Mouse (Mus musculus) CH12.LX (cell line): ENCODE results near the gene Thoc5. TPM values are rescaled to one million over a fixed set of nuclear protein-coding genes. Genes with fewer than 3 reads are reported as not detected.

Experiments used
- DNase-seq: peaks from one replicate; pipeline ENCODE4 v3.0.0-alpha.2; 2013; ENCODE audit errors: extremely low read depth
- H3K27ac ChIP-seq: 2 replicates; pipeline ENCODE4 v1.5.1; 2012; ENCODE audit warnings: low read depth, mild to moderate bottlenecking, control low read depth, moderate library complexity; ENCODE audit not compliant: insufficient read depth
- H3K27me3 ChIP-seq: replicated peaks from 2 replicates; pipeline ENCODE3; 2012; ENCODE audit warnings: inconsistent platforms
- H3K36me3 ChIP-seq, 2 experiments: replicated peaks in 1 of 2; 2 replicates each; pipeline versions ENCODE3 to v1.6.1; 2012; ENCODE audit warnings: inconsistent platforms in 1 of 2, low read length in 1 of 2, mild to moderate bottlenecking in 1 of 2, mixed read lengths in 1 of 2, moderate library complexity in 1 of 2; ENCODE audit not compliant: control insufficient read depth in 1 of 2, insufficient read depth in 1 of 2
- H3K4me1 ChIP-seq, 2 experiments: 2 replicates each; pipeline ENCODE4 v1.6.1; 2012; ENCODE audit warnings: inconsistent platforms in 1 of 2, moderate library complexity in 1 of 2; ENCODE audit not compliant: insufficient read depth in 2 of 2, control insufficient read depth in 1 of 2
- H3K4me2 ChIP-seq: 2 replicates; pipeline ENCODE4 v1.6.1; 2012; ENCODE audit warnings: low read depth, mild to moderate bottlenecking, control low read depth; ENCODE audit not compliant: poor library complexity, insufficient read depth, severe bottlenecking
- H3K4me3 ChIP-seq, 3 experiments: fragments of 150-350 bp in 1 of 3; sonication (generic) in 1 of 3; replicated peaks in 1 of 3; 2 replicates each; pipeline versions ENCODE3 to v1.5.1; 2011 to 2012; ENCODE audit warnings: low read depth in 2 of 3, low read length in 2 of 3, mild to moderate bottlenecking in 2 of 3, moderate library complexity in 2 of 3, control low read depth in 1 of 3, improper control_type of control experiment in 1 of 3, inconsistent platforms in 1 of 3, mixed read lengths in 1 of 3; ENCODE audit not compliant: poor library complexity in 1 of 3
- H3K79me2 ChIP-seq: replicated peaks from 2 replicates; pipeline ENCODE4 v1.6.1; 2012; ENCODE audit warnings: mild to moderate bottlenecking, moderate library complexity; ENCODE audit not compliant: control insufficient read depth, poor library complexity, insufficient read depth, severe bottlenecking; ENCODE audit errors: extremely low read depth
- H3K9ac ChIP-seq: 2 replicates; pipeline ENCODE4 v1.6.1; 2012; ENCODE audit warnings: low read depth, mild to moderate bottlenecking, control low read depth, moderate library complexity; ENCODE audit not compliant: insufficient read depth
- H3K9me3 ChIP-seq: replicated peaks from 2 replicates; pipeline ENCODE3; 2012; ENCODE audit warnings: low read length, inconsistent platforms, mixed read lengths
- CHD1 ChIP-seq: IDR thresholded peaks from 2 replicates; pipeline ENCODE4 v1.6.1; 2012; ENCODE audit warnings: low read depth, low read length, improper control_type of control experiment, inconsistent platforms
- CTCF ChIP-seq, 2 experiments: IDR thresholded peaks in 1 of 2; conservative IDR thresholded peaks in 1 of 2; 2 replicates each; pipeline ENCODE4 v1.5.1; 2011 to 2012; ENCODE audit warnings: low read depth in 2 of 2, low read length in 2 of 2, improper control_type of control experiment in 1 of 2, inconsistent platforms in 1 of 2, mild to moderate bottlenecking in 1 of 2, moderate library complexity in 1 of 2
- E2F4 ChIP-seq: IDR thresholded peaks from 2 replicates; pipeline ENCODE4 v1.6.1; 2011; ENCODE audit warnings: low read depth, low read length, improper control_type of control experiment; ENCODE audit not compliant: insufficient replicate concordance
- ELF1 ChIP-seq: IDR thresholded peaks from 2 replicates; pipeline ENCODE4 v1.6.1; 2014; ENCODE audit warnings: low read depth, mild to moderate bottlenecking, inconsistent platforms, low read length, improper control_type of control experiment
- EP300 ChIP-seq: IDR thresholded peaks from 2 replicates; pipeline ENCODE4 v1.6.1; 2011; ENCODE audit warnings: low read length, improper control_type of control experiment
- ETS1 ChIP-seq: conservative IDR thresholded peaks from 2 replicates; pipeline ENCODE4 v1.6.1; 2012; ENCODE audit warnings: low read depth, mild to moderate bottlenecking, inconsistent platforms, low read length, improper control_type of control experiment, moderate library complexity
- IRF4 ChIP-seq: IDR thresholded peaks from 2 replicates; pipeline ENCODE4 v1.6.1; 2014; ENCODE audit warnings: low read depth, mild to moderate bottlenecking, inconsistent platforms, low read length, improper control_type of control experiment
- MEF2A ChIP-seq: IDR thresholded peaks from 2 replicates; pipeline ENCODE4 v1.6.1; 2014; ENCODE audit warnings: low read depth, mild to moderate bottlenecking, inconsistent platforms, low read length, improper control_type of control experiment, borderline replicate concordance
- MXI1 ChIP-seq: IDR thresholded peaks from 2 replicates; pipeline ENCODE4 v1.6.1; 2011; ENCODE audit warnings: mild to moderate bottlenecking, low read depth, low read length, improper control_type of control experiment
- MYC ChIP-seq: IDR thresholded peaks from 2 replicates; pipeline ENCODE4 v1.6.1; 2011; ENCODE audit warnings: low read depth, mild to moderate bottlenecking, improper control_type of control experiment, low read length
- PAX5 ChIP-seq: IDR thresholded peaks from 2 replicates; pipeline ENCODE4 v1.6.1; 2012; ENCODE audit warnings: low read length, inconsistent platforms, mixed read lengths
- POLR2A ChIP-seq: IDR thresholded peaks from 2 replicates; pipeline ENCODE4 v1.6.1; 2011; ENCODE audit warnings: low read depth, mild to moderate bottlenecking, improper control_type of control experiment, low read length
- TBP ChIP-seq: conservative IDR thresholded peaks from 2 replicates; pipeline ENCODE4 v1.6.1; 2011; ENCODE audit warnings: low read depth, low read length, improper control_type of control experiment
- UBTF ChIP-seq: IDR thresholded peaks from 2 replicates; pipeline ENCODE4 v1.6.1; 2012; ENCODE audit warnings: low read depth, mild to moderate bottlenecking, inconsistent platforms, low read length, improper control_type of control experiment, moderate library complexity
- USF2 ChIP-seq: conservative IDR thresholded peaks from 2 replicates; pipeline ENCODE4 v1.6.1; 2011; ENCODE audit warnings: low read depth, low read length, improper control_type of control experiment
- ZC3H11A ChIP-seq: IDR thresholded peaks from 2 replicates; pipeline ENCODE4 v1.6.1; 2012; ENCODE audit warnings: low read depth, mild to moderate bottlenecking, inconsistent platforms, low read length, improper control_type of control experiment
- dilution Hi-C: fragments of 300-500 bp; cut with MboI; formaldehyde crosslinking; loops from 2 replicates; pipeline ENCODE4 v1.14.3; 2020; ENCODE audit warnings: low sequenced_read_pairs; ENCODE audit not compliant: extremely low pct_unique_long_range_greater_than_20kb, extremely low pct_ligation_motif_present
- in situ Hi-C: fragments of 300-500 bp; cut with MboI; formaldehyde crosslinking; loops from 3 replicates; pipeline ENCODE4 v1.14.3; 2019; ENCODE audit warnings: low sequenced_read_pairs, low pct_ligation_motif_present, low pct_unique_long_range_greater_than_20kb, mixed read lengths
- polyA plus RNA-seq: library from polyadenylated mRNA; unstranded; fragments of >175 nt; gene quantifications from 2 replicates; pipeline ENCODE4 v1.2.1, GENCODE M21; 2012; ENCODE audit warnings: low read depth; ENCODE audit not compliant: insufficient read length
- total RNA-seq, 2 experiments: library from RNA; depleted of rRNA; stranded (reverse); fragments of 300-350 nt in 1 of 2; fragments of >200 nt in 1 of 2; gene quantifications; 2 replicates each; pipeline ENCODE4 v1.2.3; 2012 to 2014

Gene Thoc5
- total and polyA plus RNA-seq, 3 experiments: 37.7 to 83.8 (median 62.7) TPM

GRCm38 (mm10) chr11:4921751-4922150 is 26.6 kb downstream of the Thoc5 start:
- no peak overlapping the region for H3K4me2 ChIP-seq
- H3K27ac ChIP-seq: no peak overlapping the region
- no peaks in the 10 kb centered on the region for H3K79me2 ChIP-seq
- H3K27me3 ChIP-seq: no peaks in the 10 kb centered on the region
- no peak for DNase-seq
- H3K9me3 ChIP-seq: no peaks in the 10 kb centered on the region
- no peaks in the 10 kb centered on the region for H3K4me1 ChIP-seq
- TF ChIP-seq USF2: no peak
- no peak for TF ChIP-seq EP300
- TF ChIP-seq ELF1: no peak
- no peak for TF ChIP-seq CHD1
- no peak for TF ChIP-seq PAX5
- TF ChIP-seq UBTF: no peak
- no peak for TF ChIP-seq E2F4
- no peak for TF ChIP-seq MXI1
- TF ChIP-seq IRF4: no peak
- TF ChIP-seq ETS1: no peak
- TF ChIP-seq CTCF (conservative IDR thresholded peaks at IDR 0.05 in 1 of 2, IDR thresholded peaks at IDR 0.05 in 1 of 2; ENCODE audit: low read depth in 2 of 2, low read length in 2 of 2): no peak
- no peak for TF ChIP-seq TBP
- TF ChIP-seq MYC: no peak
- no peak for TF ChIP-seq ZC3H11A
- TF ChIP-seq POLR2A: no peak
- no peak for TF ChIP-seq MEF2A
- H3K9ac ChIP-seq: no peak overlapping the region
- in situ Hi-C loops: no loop called here
- H3K36me3 ChIP-seq: peaks cover 85 to 98% of the 10 kb centered on the region in 2 experiments
- no peak overlapping the region for H3K4me3 ChIP-seq
- dilution Hi-C loops: no loop called here

- Histone ChIP-seq H3K36me3 (peaks cover 67 to 89% of the 10 kb centered on the region in 2 experiments), H3K4me2 (no peak overlapping the region), H3K9me3 (no peaks in the 10 kb centered on the region), H3K4me3 (no peak overlapping the region), H3K4me1 (peaks cover 8 to 18% of the 10 kb centered on the region in 2 experiments), H3K27me3 (no peaks in the 10 kb centered on the region), H3K27ac (no peak overlapping the region), H3K79me2 (no peaks in the 10 kb centered on the region), H3K9ac (no peak overlapping the region)
- dilution Hi-C loops: no loop called here
- no peak for DNase-seq
- TF ChIP-seq ELF1 (no peak), TBP (no peak)
- in situ Hi-C loops: no loop called here
Measured at GRCm38 (mm10) chr11:4927224-4927623, 32.1 kb downstream of the Thoc5 start.
